Mouse (Mus musculus): Measurements from ENCODE around the gene Rpl26.
A peak's percentile ranks its signal among the peaks of the same experiment; 100 is the strongest.
"Not testable (repeated sequence)": the region's sequence is repeated elsewhere in the genome, so short reads cannot be mapped to it uniquely, and the experiment has no call there.

Rpl26 gene

DNA sequence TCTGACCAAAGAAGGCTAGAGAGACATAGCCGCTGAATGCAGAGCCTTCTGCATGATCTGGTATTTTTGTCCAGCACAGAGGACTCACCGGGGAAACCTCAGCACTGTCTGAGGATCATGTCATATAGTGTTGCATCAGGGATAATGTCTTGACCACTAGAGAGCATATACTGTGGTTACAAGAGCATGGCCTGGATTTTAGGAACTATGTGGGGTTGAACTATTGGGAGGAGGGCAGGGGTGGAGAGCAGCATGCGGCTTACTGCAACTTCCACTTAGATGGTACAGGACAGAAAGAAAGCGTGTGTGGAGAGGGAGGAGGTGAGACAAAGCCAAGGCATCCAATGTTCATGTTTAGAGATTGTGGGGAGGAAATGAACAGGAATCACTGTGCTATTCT lies 13.2 kb downstream of the Rpl26 start:
- no peak for DNase-seq (ENCODE audit: low spot score)

DNA sequence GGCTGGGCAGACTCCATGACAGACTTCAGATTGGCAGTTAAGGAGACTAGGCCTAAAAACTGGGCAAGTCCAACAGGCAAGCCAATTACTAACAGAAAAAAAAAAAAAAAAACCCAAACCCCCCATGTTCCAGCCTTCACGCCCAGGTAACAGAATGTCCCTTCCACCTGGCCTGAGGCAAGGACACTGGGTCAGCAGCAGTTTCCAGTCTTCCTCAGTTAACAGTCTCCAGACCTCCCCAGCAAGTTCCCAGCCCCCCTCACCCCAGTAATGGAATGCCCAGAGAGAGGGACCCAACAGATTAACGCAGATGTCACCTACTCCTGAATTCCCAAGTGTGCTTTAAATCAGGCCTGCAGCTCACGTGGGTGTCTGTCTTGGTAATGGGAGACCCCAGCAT lies 21.8 kb downstream of the Rpl26 start:
- DNase-seq (ENCODE audit: low spot score): no peak

DNA sequence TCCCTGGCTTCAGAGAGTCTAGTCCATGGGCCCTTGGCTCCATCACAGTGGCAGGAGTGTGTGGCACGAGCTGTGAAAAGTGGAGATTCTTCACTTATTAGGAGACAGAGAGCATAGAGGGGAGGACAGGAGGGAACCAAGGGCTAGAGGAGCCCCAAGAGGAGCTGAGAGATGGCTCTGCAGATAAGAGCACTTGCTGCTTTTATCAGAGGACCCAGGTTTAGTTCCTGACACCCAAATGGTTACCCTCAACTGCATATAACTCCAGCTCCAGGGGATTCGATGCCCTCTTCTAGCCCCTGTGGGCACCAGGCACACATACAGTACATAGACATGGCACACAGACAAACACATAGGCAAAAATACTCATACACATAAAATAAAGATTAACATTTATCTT lies 23.4 kb downstream of the Rpl26 start:
- DNase-seq (ENCODE audit: low spot score): no peak

DNA sequence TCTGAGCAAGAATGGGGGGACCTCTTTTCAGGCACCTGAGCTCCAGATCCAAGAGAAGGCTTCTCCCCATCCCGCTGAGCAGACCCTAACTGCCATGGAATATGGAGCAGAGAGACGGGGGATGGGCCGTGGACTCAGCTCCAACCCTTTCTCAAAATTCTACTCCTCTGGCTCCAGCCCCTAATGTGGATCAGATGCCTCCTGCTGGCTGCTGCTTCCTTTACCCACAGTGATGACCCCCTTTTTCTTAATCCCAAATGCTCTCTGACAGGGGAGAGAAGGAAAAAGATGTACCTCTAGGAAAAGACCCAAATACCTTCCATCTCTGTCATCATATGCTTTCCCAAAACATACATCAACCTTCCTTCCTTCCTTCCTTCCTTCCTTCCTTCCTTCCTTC lies 25.6 kb downstream of the Rpl26 start, which contains the start of gene Odf4:
Gene Odf4, minus strand, starts transcription at position 101 of the 400 bp plus-strand sequence.
- DNase-seq (ENCODE audit: low spot score): no peak

DNA sequence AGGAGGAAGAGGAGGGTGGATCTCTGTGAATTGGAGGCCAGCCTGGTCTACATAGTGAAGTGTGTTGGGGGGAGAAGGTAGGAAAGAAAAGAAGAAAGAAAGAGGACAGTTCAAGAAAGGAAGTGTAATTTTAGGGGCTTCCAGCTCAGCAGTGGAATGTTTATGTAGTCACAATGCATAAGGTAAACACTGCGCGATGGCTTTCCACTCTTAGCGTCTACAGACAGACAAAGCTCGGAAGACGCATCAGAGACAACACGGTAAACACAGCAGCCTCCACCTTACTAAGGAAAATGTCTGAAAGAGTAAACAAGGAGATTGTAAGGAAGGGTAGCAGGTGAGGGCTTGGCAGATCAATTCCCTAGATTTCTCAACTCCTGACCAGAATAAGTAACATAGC lies 28.6 kb downstream of the Rpl26 start:
- DNase-seq (ENCODE audit: low spot score): no peak

DNA sequence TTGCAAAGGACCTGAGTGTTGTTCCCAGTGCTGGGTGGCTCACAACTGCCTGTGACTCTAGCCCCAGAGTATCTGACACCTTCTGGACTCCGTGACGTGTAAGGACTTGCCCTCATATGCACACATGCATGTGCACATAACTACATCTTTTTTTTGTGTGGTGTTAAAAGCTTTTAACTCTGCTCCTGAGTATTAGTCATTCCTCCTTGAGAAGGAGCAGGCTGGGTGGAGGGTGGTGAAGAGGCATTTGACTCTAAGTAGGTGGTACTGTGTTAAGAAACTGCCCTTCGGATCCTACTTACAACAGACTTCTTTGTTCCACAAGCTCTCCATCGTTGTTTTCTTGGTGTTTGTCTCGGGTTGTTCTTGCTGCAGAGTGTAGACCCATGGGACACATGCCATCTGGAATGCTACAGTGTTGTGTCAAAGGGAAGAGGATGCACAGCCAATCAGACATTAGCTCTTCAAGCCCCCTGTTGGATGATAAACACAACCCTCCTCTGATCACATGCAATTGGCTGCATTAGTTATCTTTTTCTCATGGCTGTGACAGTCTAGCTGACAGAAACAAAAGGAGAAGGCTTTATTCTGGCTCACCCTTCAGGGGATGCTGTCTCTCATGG lies 32.6 kb downstream of the Rpl26 start:
- no peak for DNase-seq (ENCODE audit: low spot score)

DNA sequence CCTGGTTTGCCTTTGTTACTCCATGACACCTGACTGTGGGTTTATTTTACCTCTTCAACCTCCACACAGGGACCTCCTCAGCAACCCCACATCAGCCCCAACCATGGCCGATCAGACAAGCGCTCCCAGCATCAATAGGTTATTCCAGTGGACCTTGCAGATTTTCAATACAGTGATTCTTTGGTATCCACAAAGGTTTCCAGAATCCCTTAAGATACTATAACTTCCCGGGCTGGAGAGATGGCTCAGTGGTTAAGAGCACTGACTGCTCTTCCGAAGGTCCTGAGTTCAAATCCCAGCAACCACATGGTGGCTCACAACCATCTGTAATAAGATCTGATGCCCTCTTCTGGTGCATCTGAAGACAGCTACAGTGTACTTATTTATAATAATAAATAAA lies 35.6 kb downstream of the Rpl26 start:
- DNase-seq (ENCODE audit: low spot score): not testable (repeated sequence)

DNA sequence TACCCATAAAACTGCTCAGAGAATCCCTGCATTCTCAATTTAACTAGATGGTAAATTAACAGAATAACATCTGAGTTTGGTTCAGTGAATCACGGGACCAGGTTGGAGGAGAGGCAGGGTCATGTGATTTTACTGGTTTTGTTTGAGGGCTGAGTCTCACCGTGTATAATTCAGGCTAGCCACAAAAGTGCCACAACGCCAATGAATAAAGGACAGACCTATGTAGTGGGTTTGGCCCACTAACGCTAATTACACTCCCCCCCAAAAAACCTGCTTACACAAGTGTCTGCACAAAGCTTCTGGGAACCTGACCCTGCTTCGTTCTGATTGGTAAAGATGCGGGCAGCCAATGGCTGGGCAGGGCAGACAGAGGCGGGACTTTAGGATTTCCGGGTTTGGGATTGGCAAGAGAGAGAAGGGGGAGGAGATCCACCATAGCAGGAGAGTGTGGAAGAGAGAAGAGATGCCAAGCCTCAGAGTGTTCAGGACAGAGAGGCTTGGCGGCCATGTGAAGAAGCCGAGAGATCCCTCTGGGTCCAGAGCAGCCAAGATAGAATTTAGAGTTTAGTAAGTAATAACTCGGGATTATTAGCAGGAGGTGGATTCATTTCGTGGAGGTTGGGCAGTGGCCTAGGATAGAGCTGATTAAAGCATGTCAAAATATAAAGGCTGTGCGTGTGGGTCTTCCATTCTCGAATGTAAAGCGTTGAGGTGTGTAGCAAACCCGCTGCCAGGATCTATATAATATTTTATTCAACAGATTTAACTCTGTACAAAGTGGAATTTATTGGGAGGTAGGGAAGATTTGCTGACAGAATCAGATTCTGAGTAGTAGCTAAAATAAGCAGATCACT lies 38.3 kb downstream of the Rpl26 start:
- DNase-seq (ENCODE audit: low spot score): peak; percentile 79

DNA sequence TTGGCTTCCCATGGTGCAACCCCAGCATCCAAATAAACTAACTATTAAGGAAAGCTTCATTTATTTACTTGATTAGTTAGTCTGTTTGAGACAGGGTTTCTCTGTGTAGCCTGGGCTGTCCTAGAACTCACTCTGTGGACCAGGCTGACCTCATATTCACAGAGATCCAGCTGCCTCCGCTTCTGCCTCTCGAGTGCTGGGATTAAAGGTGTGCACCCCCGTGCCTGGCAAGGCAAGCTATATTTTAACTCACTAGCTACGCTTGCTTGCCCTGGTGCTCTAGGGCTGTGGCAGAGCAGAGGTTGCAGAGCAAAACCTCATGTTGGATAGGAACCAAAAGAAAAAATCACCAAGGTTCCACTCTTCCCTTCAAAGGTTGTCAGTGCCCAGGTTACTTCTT lies 39.1 kb downstream of the Rpl26 start:
- DNase-seq (ENCODE audit: low spot score): no peak

DNA sequence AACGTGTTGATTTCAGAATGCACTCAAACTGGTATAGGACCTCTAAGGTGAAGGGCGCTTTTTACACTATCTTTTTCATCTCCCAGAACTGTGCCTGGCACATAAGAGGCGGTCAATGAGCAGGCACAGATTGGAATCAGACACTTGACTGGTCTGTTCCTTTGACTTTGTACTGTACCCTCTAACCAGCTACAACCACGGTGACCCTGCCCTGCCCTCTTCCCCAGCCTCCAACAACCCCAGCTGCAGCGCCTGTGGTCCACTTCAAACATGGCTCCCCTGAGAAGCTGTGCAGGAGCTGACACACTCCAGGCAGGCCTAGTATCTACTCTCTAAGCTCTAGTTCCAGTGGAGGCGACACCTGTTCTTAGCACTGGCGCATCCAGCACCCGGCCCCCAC lies 41.3 kb downstream of the Rpl26 start:
- no peak for DNase-seq (ENCODE audit: low spot score)

DNA sequence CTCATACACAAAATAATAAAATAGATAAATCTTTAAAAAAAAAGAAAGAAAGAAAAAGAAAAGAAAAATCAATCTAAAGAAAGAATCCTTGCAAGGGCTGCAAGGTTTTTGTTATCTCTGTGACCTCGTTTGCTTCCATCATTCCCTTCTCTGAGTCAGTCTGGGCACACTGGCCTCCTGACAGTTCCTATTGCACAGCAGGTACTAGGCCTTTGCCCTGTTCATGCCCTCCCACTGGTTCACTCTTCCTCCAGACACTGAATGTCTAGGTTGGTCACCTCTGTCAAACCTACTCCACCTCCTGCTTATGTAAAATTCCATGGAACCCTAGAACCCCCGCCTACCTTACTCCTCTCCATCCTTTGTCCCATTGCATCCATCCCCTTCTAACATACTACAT lies 43.9 kb downstream of the Rpl26 start:
- DNase-seq (ENCODE audit: low spot score): no peak

DNA sequence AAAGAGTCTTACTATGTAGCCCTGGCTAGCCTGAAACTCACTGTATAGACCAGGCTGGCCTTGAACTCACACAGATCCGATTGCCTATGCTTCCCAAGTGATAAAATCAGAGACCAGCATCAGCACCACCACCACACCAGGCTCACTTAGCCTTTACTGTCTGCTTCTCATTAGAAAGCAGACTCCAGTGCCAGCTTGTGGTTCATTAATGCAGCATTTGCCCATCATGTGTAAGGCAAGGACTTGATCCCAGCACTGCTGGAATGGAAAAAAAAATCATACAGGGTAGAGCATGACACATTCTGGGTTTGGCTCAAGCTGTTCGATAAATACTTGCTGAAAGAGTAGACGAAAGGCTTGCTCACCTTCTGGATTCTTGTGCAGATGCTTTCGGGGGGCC lies 44.6 kb downstream of the Rpl26 start:
- DNase-seq (ENCODE audit: low spot score): no peak

DNA sequence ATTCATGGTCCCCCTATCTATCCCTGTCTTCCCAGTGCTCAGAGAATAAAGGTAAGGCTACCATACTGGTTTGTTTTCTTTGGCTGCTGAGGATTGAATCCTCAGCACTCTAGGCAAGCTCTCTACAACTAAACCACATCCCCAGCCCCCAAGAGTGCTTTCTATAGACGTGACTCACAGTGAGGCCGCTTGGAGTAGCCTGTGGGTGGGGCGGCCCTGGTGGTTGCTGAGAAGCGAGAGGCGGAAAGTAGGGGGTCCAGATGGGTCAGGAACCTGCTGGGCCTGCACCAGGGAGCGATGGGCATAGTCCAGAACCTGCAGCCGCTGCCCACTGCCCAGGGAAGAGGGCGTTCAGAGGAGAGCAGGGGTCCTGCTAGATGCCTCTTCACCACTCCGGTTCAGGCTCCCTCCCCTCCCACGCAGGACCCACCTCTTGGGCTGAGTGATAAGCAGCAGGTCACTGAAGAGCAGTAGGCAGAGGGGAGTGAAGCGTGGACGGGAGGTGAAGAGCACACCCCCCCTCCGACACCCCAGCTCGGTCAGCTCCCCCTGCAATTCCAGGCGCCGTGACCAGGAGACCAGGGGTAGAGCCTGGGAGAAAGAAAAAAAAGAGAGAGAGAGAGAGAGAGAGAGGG lies 45.5 kb downstream of the Rpl26 start:
- no peak for DNase-seq (ENCODE audit: low spot score)

DNA sequence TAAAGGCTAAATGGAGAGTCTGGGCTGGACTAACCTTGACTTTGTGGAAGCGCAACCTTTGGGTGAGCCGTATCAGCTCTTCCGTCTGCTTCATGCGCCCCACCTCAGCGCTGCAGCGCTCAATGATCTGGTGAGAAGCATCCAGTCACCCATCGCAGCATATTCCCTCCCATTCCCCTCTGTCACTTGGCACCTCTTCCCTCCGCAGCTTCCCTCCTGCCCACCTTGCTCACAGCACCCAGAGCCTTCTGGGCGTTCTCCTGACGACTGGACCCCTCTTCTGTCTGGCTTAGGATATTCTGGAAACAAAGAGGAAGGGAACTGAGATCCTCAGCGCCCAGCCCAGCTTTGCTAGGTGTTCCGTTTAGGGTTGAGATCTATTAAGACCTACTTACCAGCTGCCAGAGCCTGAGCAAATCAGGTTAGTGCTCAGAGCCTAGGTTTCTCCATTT lies 46.2 kb downstream of the Rpl26 start:
- DNase-seq (ENCODE audit: low spot score): no peak

DNA sequence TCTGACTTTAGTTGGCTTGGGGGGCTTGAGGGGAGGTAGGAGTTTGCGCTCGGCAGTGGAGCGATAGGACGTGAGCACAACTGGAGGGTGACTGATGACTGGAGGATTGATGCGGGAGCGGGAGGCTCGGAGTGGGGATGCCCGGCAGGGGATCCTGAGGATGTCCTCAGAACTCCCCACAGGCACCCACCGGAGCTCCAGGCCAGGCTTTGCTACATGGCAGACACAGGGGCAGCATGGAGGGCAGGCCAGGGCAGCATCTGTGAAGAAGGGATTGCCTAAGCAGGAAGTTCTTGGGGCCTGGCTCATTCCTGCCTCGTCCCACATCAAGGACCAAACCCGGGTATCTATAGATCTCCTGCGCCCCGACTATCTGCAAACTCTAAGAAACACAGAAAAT lies 52.5 kb downstream of the Rpl26 start:
- no peak for DNase-seq (ENCODE audit: low spot score)

DNA sequence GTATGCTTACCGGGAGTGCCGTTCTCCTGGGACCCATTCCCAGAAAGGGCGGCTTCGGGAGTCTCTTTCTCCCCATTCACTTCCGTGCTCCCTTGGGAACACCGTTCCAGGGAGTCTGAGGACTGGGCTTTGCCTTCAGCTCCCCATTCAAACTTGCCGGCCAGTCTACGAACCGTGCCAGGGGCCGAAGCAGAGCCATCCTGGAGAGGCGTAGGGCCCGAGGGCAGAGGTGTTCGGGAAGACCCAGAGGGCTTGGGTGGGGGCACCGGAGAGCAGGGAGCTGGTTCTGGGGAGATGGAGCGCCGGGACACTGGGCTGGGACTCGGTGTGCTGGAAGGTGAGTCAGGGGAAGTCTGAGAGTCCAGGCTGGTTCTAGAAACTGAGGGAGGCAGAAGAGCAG lies 53.0 kb downstream of the Rpl26 start:
- no peak for DNase-seq (ENCODE audit: low spot score)

DNA sequence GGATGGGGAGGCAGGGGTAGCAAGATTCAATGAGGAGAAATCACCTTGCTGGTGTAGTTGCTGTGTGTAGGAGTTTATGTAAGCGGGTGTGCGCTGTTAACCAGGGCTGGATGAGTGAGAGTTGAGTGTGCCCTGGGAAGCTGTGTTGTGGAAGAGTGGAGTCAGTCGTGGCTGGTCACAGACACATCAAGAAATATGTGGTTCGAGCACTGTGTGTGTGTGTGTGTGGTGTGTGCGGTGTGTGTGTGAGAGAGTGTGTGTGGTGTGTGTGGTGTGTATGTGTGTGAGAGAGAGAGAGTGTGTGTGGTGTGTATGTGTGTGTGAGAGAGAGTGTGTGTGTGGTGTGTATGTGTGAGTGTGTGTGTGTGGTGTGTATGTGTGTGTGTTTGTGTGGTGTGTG lies 54.1 kb downstream of the Rpl26 start:
- no peak for DNase-seq (ENCODE audit: low spot score)

DNA sequence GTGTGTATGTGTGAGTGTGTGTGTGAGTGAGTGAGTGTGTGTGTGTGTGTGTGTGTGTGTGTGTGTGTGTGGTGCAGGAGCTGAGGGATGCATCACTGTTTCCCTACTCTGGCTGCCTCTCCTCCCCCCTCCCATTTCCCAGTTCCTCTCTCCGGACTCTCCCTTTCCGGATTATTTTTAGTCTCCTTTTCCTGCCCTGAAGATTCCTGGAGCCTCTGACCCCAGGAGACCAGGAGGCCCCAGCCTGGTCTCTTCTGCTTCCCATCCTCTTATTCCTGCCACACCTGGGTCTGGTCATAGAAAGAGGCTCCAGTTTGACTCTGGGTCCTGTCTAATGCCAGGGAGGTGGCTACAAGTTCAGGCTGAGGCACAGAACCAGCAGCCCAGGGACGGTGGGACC lies 54.7 kb downstream of the Rpl26 start:
- no peak for DNase-seq (ENCODE audit: low spot score)
